Mouse (Mus musculus): Measurements from ENCODE around the gene Ccm2l. TPM values are rescaled to one million over a fixed set of nuclear protein-coding genes. Genes with fewer than 3 reads are reported as not detected.
A peak's percentile ranks its signal among the peaks of the same experiment; 100 is the strongest.

Ccm2l gene
- total RNA-seq, 1 experiment: 1.9 TPM

DNA sequence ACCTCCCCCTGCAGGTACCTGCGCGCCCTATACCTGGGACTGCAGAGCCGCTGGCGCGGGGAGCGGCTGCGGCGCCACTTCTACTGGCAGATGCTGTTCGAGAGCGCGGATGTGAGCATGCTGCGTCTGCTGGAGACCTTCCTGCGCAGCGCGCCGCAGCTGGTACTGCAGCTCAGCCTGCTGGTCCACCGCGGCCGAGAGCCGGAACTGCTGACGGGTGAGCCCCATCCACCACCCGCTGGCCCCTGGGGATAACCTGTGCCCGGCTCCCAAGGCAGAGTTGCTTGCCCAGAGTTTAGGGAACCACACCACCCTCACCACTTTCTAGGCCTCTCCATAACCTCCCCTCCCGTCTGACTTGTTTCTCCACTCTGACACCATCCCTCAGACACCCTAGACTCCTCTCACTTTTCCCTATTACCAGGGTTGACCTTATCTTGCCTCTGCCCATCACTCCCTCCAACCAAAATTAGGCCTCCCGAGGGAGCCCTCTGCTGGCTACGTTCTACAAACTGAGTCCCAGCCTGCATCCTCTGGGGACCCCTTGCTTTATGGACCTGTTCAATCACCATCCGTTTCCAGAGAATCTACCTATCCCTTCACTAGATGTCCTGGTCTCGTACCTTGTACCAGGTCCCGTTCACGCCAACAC is 12.9 kb upstream of the Ccm2l start:
- Histone ChIP-seq H3K4me1 (ENCODE audit: control insufficient read depth in 2 of 2, insufficient read depth in 2 of 2, low read length in 2 of 2, poor library complexity in 1 of 2) (peaks cover 0 to 8% of the 10 kb centered on the region in 2 experiments; a peak in 1 of 4 replicates), H3K36me3 (ENCODE audit: control insufficient read depth, insufficient read depth, low read length, poor library complexity, severe bottlenecking) (no peaks in the 10 kb centered on the region), H3K9ac (ENCODE audit: insufficient read depth, low read depth, low read length, poor library complexity, severe bottlenecking) (0 out of 2 replicates have a peak overlapping the region, but pooled peaks have one; percentile 4)

GRCm38 (mm10) chr2:153053896-153054295 is 11.9 kb upstream of the Ccm2l start:
- peaks cover 0 to 6% of the 10 kb centered on the region in 2 experiments; a peak in 1 of 4 replicates for H3K4me1 ChIP-seq (ENCODE audit: control insufficient read depth in 2 of 2, insufficient read depth in 2 of 2, low read length in 2 of 2, poor library complexity in 1 of 2)
- no peak for DNase-seq (ENCODE audit: low read depth, low spot score)
- TF ChIP-seq HCFC1 (IDR thresholded peaks at IDR 0.05; ENCODE audit: borderline replicate concordance, insufficient read depth, low read length): no peak
- TF ChIP-seq CHD2 (IDR thresholded peaks at IDR 0.05; ENCODE audit: low read depth, low read length): no peak
- TF ChIP-seq MAFK (IDR thresholded peaks at IDR 0.05; ENCODE audit: insufficient read depth, low read depth, low read length): no peak
- no peak for TF ChIP-seq ZNF384 (IDR thresholded peaks at IDR 0.05; ENCODE audit: low read depth, low read length)
- TF ChIP-seq ZC3H11A (IDR thresholded peaks at IDR 0.05; ENCODE audit: borderline replicate concordance, low read depth, low read length): no peak
- H3K36me3 ChIP-seq (ENCODE audit: control insufficient read depth, insufficient read depth, low read length, poor library complexity, severe bottlenecking): no peaks in the 10 kb centered on the region
- H3K9me3 ChIP-seq (ENCODE audit: control insufficient read depth, insufficient read depth, low read depth, low read length): no peaks in the 10 kb centered on the region
- no peak overlapping the region for H3K4me3 ChIP-seq (ENCODE audit: insufficient read depth in 1 of 2, low read depth in 1 of 2, low read length in 2 of 2, poor library complexity in 1 of 2, severe bottlenecking in 1 of 2)
- H3K27ac ChIP-seq (ENCODE audit: insufficient read depth, low read depth, low read length, poor library complexity, severe bottlenecking): no peak overlapping the region
- H3K9ac ChIP-seq (ENCODE audit: insufficient read depth, low read depth, low read length, poor library complexity, severe bottlenecking): no peak overlapping the region
- in situ Hi-C loops (cut with MboI; ENCODE audit: low sequenced_read_pairs in 2 of 2, unreplicated experiment in 2 of 2): no loop called here

More for the DNA sequence above, 12.9 kb upstream of the Ccm2l start:
- in situ Hi-C loops (cut with MboI; ENCODE audit: low sequenced_read_pairs in 2 of 2, unreplicated experiment in 2 of 2): no loop called here
- Histone ChIP-seq H3K9me3 (ENCODE audit: control insufficient read depth, insufficient read depth, low read depth, low read length) (no peaks in the 10 kb centered on the region), H3K27ac (ENCODE audit: insufficient read depth, low read depth, low read length, poor library complexity, severe bottlenecking) (no peak overlapping the region), H3K4me3 (ENCODE audit: insufficient read depth in 1 of 2, low read depth in 1 of 2, low read length in 2 of 2, poor library complexity in 1 of 2, severe bottlenecking in 1 of 2) (peak overlapping the region; percentile 46 to 50; a peak in 3 of 4 replicates)
- no peak for DNase-seq (ENCODE audit: low read depth, low spot score)
- TF ChIP-seq ZNF384 (IDR thresholded peaks at IDR 0.05; ENCODE audit: low read depth, low read length) (no peak), MAFK (IDR thresholded peaks at IDR 0.05; ENCODE audit: insufficient read depth, low read depth, low read length) (no peak), CHD2 (IDR thresholded peaks at IDR 0.05; ENCODE audit: low read depth, low read length) (no peak), ZC3H11A (IDR thresholded peaks at IDR 0.05; ENCODE audit: borderline replicate concordance, low read depth, low read length) (no peak), HCFC1 (IDR thresholded peaks at IDR 0.05; ENCODE audit: borderline replicate concordance, insufficient read depth, low read length) (no peak)

DNA sequence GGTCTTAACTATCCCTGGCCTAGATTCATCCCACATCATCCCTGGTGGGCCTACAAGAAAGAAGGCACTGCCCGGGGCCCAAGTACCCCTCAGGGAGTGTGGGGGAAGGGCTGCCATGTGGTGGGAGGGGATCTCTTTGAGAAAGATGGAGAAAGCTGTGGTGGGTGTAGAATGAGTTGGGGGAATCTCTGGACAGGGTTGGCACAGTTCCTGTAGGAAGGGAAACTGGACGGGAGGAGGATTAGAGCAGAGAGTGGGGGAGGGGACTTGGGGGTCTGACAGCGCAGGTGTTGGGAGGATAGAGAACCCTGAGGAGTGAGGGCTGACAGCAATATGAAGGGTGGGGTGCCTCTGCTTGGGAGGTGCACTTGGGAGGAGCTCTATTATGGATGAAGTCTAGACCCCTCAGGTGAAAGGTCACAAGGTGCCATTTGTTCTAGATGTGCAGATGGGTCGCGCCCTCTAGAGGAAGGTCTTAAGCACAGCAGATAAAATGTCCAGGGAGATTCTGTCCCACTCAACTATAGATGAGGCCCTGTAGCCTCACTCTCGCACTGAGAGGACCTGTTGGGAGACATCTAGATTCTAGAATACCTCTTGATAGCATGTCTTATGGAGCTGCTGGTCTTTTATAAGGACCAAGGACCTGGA is 10.4 kb upstream of the Ccm2l start:
- Histone ChIP-seq H3K27ac (ENCODE audit: insufficient read depth, low read depth, low read length, poor library complexity, severe bottlenecking) (no peak overlapping the region), H3K4me1 (ENCODE audit: control insufficient read depth in 2 of 2, insufficient read depth in 2 of 2, low read length in 2 of 2, poor library complexity in 1 of 2) (peaks cover 0 to 6% of the 10 kb centered on the region in 2 experiments; a peak in 1 of 4 replicates), H3K9me3 (ENCODE audit: control insufficient read depth, insufficient read depth, low read depth, low read length) (no peaks in the 10 kb centered on the region), H3K4me3 (ENCODE audit: insufficient read depth in 1 of 2, low read depth in 1 of 2, low read length in 2 of 2, poor library complexity in 1 of 2, severe bottlenecking in 1 of 2) (no peak overlapping the region), H3K9ac (ENCODE audit: insufficient read depth, low read depth, low read length, poor library complexity, severe bottlenecking) (no peak overlapping the region), H3K36me3 (ENCODE audit: control insufficient read depth, insufficient read depth, low read length, poor library complexity, severe bottlenecking) (no peaks in the 10 kb centered on the region)
- no peak for DNase-seq (ENCODE audit: low read depth, low spot score)
- in situ Hi-C loops (cut with MboI; ENCODE audit: low sequenced_read_pairs in 2 of 2, unreplicated experiment in 2 of 2): no loop called here
- TF ChIP-seq ZC3H11A (IDR thresholded peaks at IDR 0.05; ENCODE audit: borderline replicate concordance, low read depth, low read length): no peak
- no peak for TF ChIP-seq ZNF384 (IDR thresholded peaks at IDR 0.05; ENCODE audit: low read depth, low read length)
- TF ChIP-seq MAFK (IDR thresholded peaks at IDR 0.05; ENCODE audit: insufficient read depth, low read depth, low read length): no peak
- TF ChIP-seq HCFC1 (IDR thresholded peaks at IDR 0.05; ENCODE audit: borderline replicate concordance, insufficient read depth, low read length): no peak
- TF ChIP-seq CHD2 (IDR thresholded peaks at IDR 0.05; ENCODE audit: low read depth, low read length): no peak

- H3K4me3 ChIP-seq (ENCODE audit: insufficient read depth in 1 of 2, low read depth in 1 of 2, low read length in 2 of 2, poor library complexity in 1 of 2, severe bottlenecking in 1 of 2): no peak overlapping the region
- H3K27ac ChIP-seq (ENCODE audit: insufficient read depth, low read depth, low read length, poor library complexity, severe bottlenecking): no peak overlapping the region
- no peaks in the 10 kb centered on the region for H3K9me3 ChIP-seq (ENCODE audit: control insufficient read depth, insufficient read depth, low read depth, low read length)
- no peak for TF ChIP-seq ZC3H11A (IDR thresholded peaks at IDR 0.05; ENCODE audit: borderline replicate concordance, low read depth, low read length)
- TF ChIP-seq ZNF384 (IDR thresholded peaks at IDR 0.05; ENCODE audit: low read depth, low read length): no peak
- no peak for TF ChIP-seq MAFK (IDR thresholded peaks at IDR 0.05; ENCODE audit: insufficient read depth, low read depth, low read length)
- no peak for TF ChIP-seq HCFC1 (IDR thresholded peaks at IDR 0.05; ENCODE audit: borderline replicate concordance, insufficient read depth, low read length)
- no peak for TF ChIP-seq CHD2 (IDR thresholded peaks at IDR 0.05; ENCODE audit: low read depth, low read length)
- no peak for DNase-seq (ENCODE audit: low read depth, low spot score)
- H3K9ac ChIP-seq (ENCODE audit: insufficient read depth, low read depth, low read length, poor library complexity, severe bottlenecking): no peak overlapping the region
- in situ Hi-C loops (cut with MboI; ENCODE audit: low sequenced_read_pairs in 2 of 2, unreplicated experiment in 2 of 2): no loop called here
- no peaks in the 10 kb centered on the region for H3K36me3 ChIP-seq (ENCODE audit: control insufficient read depth, insufficient read depth, low read length, poor library complexity, severe bottlenecking)
- peaks cover 0 to 2% of the 10 kb centered on the region in 2 experiments; a peak in 1 of 4 replicates for H3K4me1 ChIP-seq (ENCODE audit: control insufficient read depth in 2 of 2, insufficient read depth in 2 of 2, low read length in 2 of 2, poor library complexity in 1 of 2)
These were observed 7.4 kb upstream of the Ccm2l start for GRCm38 (mm10) chr2:153058365-153058764.

All from ES-E14 (cell line).